Mouse (Mus musculus): ENCODE measurements around the gene Dirc2. TPM values are rescaled to one million over a fixed set of nuclear protein-coding genes. Genes with fewer than 3 reads are reported as not detected.

The Dirc2 gene
- polyA plus RNA-seq, 1 experiment from 2014 or later = 25.9 TPM

GRCm38 (mm10) chr16:35664847-35665246 lies 104.3 kb downstream of the Dirc2 start:
- no peaks in the 10 kb centered on the region for H3K36me3 ChIP-seq
- H3K4me3 ChIP-seq = no peak overlapping the region
- H3K27ac ChIP-seq = no peak overlapping the region
- 79% methylated on average over 4 of the region's 4 CpGs for WGBS
- H3K4me2 ChIP-seq (replicated peaks) = no peak overlapping the region
- H3K27me3 ChIP-seq = peaks cover 24% of the 10 kb centered on the region
- peaks cover 6% of the 10 kb centered on the region; the same call in 1 of the 2 replicates for H3K4me1 ChIP-seq
- no peak for ATAC-seq (ENCODE audit: insufficient number of reproducible peaks, insufficient read depth, low FRiP score, low TSS enrichment)
- no peaks in the 10 kb centered on the region for H3K9me3 ChIP-seq
- H3K9ac ChIP-seq = no peak overlapping the region

DNA sequence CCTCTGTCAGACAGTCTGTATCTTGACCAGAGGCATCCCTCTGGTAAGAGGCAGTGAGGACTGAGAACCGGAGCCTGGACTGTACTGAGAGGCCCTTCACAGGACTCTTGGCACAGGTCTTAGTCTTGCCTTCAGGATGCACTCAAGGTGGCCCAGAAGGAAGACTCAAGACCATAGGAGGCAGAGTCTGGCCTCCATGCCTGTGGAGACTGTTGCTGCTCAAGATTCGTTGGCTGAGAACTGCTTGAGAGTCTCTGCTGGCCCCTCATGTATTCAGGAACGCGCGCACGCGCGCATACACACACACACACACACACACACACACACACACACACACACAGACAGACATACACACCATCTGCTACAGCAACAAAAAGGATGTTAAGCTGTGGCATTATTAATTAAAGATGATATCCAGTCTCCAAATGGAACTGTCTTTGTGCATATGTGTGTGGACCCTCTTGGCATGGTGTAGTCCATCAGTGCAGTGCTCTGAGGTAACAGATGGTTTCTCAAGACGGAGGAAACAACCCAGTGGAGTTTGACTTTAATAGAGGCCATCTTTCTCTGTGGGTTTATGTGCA lies 105.2 kb downstream of the Dirc2 start:
- Histone ChIP-seq H3K4me2 (replicated peaks) (no peak overlapping the region), H3K4me1 (peaks cover 6% of the 10 kb centered on the region; the same call in 1 of the 2 replicates), H3K4me3 (no peak overlapping the region), H3K27me3 (peaks cover 33% of the 10 kb centered on the region), H3K27ac (no peak overlapping the region), H3K9me3 (no peaks in the 10 kb centered on the region), H3K36me3 (no peaks in the 10 kb centered on the region), H3K9ac (no peak overlapping the region)
- 87% methylated on average over 9 of the region's 9 CpGs for WGBS
- no peak for ATAC-seq (ENCODE audit: insufficient number of reproducible peaks, insufficient read depth, low FRiP score, low TSS enrichment)

DNA sequence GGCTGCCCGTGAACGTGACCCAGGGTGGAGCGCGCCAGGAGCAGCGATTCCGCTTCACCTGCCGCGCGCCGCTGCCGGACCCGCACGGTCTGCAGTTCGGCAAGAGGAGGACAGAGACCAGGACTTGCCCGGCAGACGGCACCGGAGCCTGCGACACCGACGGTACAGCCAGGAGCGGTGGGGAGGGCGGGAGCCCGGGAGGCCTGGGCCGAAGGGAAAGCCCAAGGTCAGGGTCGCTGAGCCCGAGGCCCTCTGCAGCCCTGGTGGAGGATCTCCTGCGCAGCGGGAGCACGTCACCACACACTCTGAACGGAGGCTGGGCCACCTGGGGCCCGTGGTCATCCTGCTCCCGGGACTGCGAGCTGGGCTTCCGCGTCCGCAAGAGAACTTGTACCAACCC lies 108.9 kb downstream of the Dirc2 start:
- Histone ChIP-seq H3K4me2 (replicated peaks) (peak overlapping the region; percentile 66), H3K4me1 (peaks cover 6% of the 10 kb centered on the region; the same call in 1 of the 2 replicates), H3K4me3 (peak overlapping the region; percentile 37), H3K36me3 (no peaks in the 10 kb centered on the region), H3K27me3 (peaks cover 44% of the 10 kb centered on the region), H3K27ac (no peak overlapping the region), H3K9me3 (no peaks in the 10 kb centered on the region), H3K9ac (no peak overlapping the region)
- no peak for ATAC-seq (ENCODE audit: insufficient number of reproducible peaks, insufficient read depth, low FRiP score, low TSS enrichment)
- 8% methylated on average over 35 of the region's 36 CpGs for WGBS

DNA sequence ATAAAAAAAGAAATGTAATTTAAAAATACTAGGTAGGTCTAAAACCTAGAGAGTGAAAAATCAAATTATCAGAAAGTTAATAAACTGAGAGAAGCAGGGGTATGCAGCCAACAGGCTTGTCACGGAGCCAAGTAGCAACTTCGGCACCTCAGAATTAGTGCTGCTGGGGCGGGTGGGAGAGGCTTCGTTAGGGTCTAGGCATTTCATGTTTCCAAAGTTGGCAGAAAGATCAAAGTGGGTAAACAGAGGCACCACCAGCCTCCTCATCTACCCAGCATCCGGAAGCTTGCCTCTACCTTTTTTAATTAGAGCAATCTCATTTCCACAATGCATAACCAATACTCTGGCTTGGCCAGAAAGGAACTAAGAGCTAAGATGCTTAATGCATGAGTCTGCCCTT lies 115.2 kb downstream of the Dirc2 start:
- H3K36me3 ChIP-seq = no peaks in the 10 kb centered on the region
- ATAC-seq (ENCODE audit: insufficient number of reproducible peaks, insufficient read depth, low FRiP score, low TSS enrichment) = no peak
- no peak overlapping the region for H3K9ac ChIP-seq
- H3K27me3 ChIP-seq = peaks cover 11% of the 10 kb centered on the region
- H3K4me1 ChIP-seq = no peaks in the 10 kb centered on the region
- no peaks in the 10 kb centered on the region for H3K9me3 ChIP-seq
- H3K27ac ChIP-seq = no peak overlapping the region
- WGBS = 89% methylated on average over 5 of the region's 5 CpGs
- no peak overlapping the region for H3K4me2 ChIP-seq (replicated peaks)
- no peak overlapping the region for H3K4me3 ChIP-seq

- Histone ChIP-seq H3K27me3 (no peaks in the 10 kb centered on the region; the same call in 1 of the 2 replicates), H3K4me3 (no peak overlapping the region), H3K36me3 (no peaks in the 10 kb centered on the region), H3K9me3 (no peaks in the 10 kb centered on the region), H3K27ac (no peak overlapping the region), H3K4me1 (no peaks in the 10 kb centered on the region), H3K4me2 (replicated peaks) (no peak overlapping the region), H3K9ac (no peak overlapping the region)
- 90% methylated on average over 3 of the region's 3 CpGs for WGBS
- ATAC-seq (ENCODE audit: insufficient number of reproducible peaks, insufficient read depth, low FRiP score, low TSS enrichment) = no peak
These were observed 116.5 kb downstream of the Dirc2 start for GRCm38 (mm10) chr16:35652706-35653105.

DNA sequence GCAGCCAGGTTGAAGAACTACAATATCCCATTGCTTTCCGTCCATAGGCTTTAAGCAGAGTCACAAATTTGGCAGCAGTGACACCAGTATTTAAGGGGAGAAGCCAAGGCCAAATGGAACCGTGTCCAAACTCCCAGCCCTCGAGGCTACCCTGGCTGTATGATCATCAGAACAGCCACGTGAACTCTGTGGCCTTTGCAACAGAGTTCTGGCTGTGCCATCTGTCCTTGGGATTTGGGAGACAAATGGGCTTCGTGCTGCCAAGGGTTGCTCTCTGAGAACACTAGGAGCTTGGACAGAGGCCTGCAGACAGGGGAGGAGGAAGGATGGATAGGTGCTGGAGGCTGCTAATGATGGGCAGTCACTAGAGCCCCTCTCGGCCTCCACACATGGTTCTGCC lies 117.0 kb downstream of the Dirc2 start:
- Histone ChIP-seq H3K27me3 (no peaks in the 10 kb centered on the region; the same call in 1 of the 2 replicates), H3K4me1 (no peaks in the 10 kb centered on the region), H3K9ac (no peak overlapping the region), H3K9me3 (no peaks in the 10 kb centered on the region), H3K4me2 (replicated peaks) (no peak overlapping the region), H3K4me3 (no peak overlapping the region), H3K36me3 (no peaks in the 10 kb centered on the region), H3K27ac (no peak overlapping the region)
- 65% methylated on average over 6 of the region's 6 CpGs for WGBS
- no peak for ATAC-seq (ENCODE audit: insufficient number of reproducible peaks, insufficient read depth, low FRiP score, low TSS enrichment)

DNA sequence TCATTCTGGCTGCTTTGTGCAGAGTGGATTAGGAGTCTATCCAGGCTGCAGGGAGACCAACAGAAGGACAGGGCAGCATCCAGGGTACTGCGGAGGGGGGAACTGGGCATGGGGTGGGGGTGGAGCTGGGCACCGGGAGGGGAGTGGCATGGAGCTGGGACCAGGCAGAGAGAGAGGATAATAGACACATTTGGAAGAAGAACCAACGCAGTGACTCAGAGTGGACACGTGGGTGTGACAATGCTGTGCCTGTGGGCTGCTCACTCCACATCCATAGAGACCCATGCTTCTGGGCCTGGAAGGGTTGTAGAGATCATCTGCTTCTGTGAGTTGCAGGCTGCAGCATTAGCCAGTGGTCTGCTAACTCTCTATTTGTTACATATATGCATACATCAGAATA lies 120.3 kb downstream of the Dirc2 start:
- no peaks in the 10 kb centered on the region for H3K36me3 ChIP-seq
- H3K27me3 ChIP-seq = no peaks in the 10 kb centered on the region; the same call in 1 of the 2 replicates
- no peak overlapping the region for H3K27ac ChIP-seq
- 69% methylated on average over 4 of the region's 4 CpGs for WGBS
- no peaks in the 10 kb centered on the region for H3K4me1 ChIP-seq
- no peak overlapping the region for H3K9ac ChIP-seq
- no peaks in the 10 kb centered on the region for H3K9me3 ChIP-seq
- ATAC-seq (ENCODE audit: insufficient number of reproducible peaks, insufficient read depth, low FRiP score, low TSS enrichment) = no peak
- H3K4me3 ChIP-seq = no peak overlapping the region
- H3K4me2 ChIP-seq (replicated peaks) = no peak overlapping the region

Other genes with a start within 250 kb of the Dirc2 start
- 9.2 and 11.3 TPM in 2 replicates for gene Sema5b, start 228.2 kb downstream of the Dirc2 start, polyA plus RNA-seq (2016; fragmentation: Nextera tagmentation; extraction: Ambion mirVana)
- gene Hspbap1, start 1.0 kb upstream of the Dirc2 start, polyA plus RNA-seq (2016; fragmentation: Nextera tagmentation; extraction: Ambion mirVana) = 23.1 and 23.5 TPM in 2 replicates
- gene Parp14, start 102.2 kb upstream of the Dirc2 start, polyA plus RNA-seq (2016; fragmentation: Nextera tagmentation; extraction: Ambion mirVana) = 0.50 and 0.87 TPM in 2 replicates
- 3.2 and 4.1 TPM in 2 replicates for gene Parp9, start 169.1 kb upstream of the Dirc2 start, polyA plus RNA-seq (2016; fragmentation: Nextera tagmentation; extraction: Ambion mirVana)
- 2.2 and 3.0 TPM in 2 replicates for gene Dtx3l, start 169.8 kb upstream of the Dirc2 start, polyA plus RNA-seq (2016; fragmentation: Nextera tagmentation; extraction: Ambion mirVana)
- gene Kpna1, start 209.4 kb upstream of the Dirc2 start, polyA plus RNA-seq (2016; fragmentation: Nextera tagmentation; extraction: Ambion mirVana) = 53.6 and 55.5 TPM in 2 replicates